Mouse (Mus musculus): ENCODE data around the gene Hoxc8. TPM values are rescaled to one million over a fixed set of nuclear protein-coding genes. Genes with fewer than 3 reads are reported as not detected.

Hoxc8 gene
- polyA plus RNA-seq, 1 experiment from 2014 or later: not detected

GRCm38 (mm10) chr15:102991782-102992181 lies 1.4 kb downstream of the Hoxc8 start:
- H3K4me2 ChIP-seq (ENCODE audit: low read depth, low read length): no peak overlapping the region
- no peak overlapping the region for H3K4me3 ChIP-seq (ENCODE audit: low read depth, low read length)
- H3K4me1 ChIP-seq (ENCODE audit: control insufficient read depth, low read depth, low read length): no peaks in the 10 kb centered on the region
- H3K27me3 ChIP-seq (ENCODE audit: control insufficient read depth, insufficient read depth, low read depth, low read length): peaks cover 94% of the 10 kb centered on the region
- no peaks in the 10 kb centered on the region for H3K9me3 ChIP-seq (replicated peaks; ENCODE audit: control insufficient read depth, low read length)
- H3K36me3 ChIP-seq (ENCODE audit: control insufficient read depth, insufficient read depth): no peaks in the 10 kb centered on the region
- 1% methylated on average over 7 of the region's 7 CpGs for WGBS (ENCODE audit: insufficient replicate concordance)
- no peak overlapping the region for H3K27ac ChIP-seq (ENCODE audit: low read length)
- no peak for ATAC-seq (ENCODE audit: low read depth)
- no peak overlapping the region for H3K9ac ChIP-seq (ENCODE audit: low read depth, low read length)

GRCm38 (mm10) chr15:102992206-102992605 lies 1.8 kb downstream of the Hoxc8 start:
- Histone ChIP-seq H3K4me1 (ENCODE audit: control insufficient read depth, low read depth, low read length) (no peaks in the 10 kb centered on the region), H3K4me3 (ENCODE audit: low read depth, low read length) (no peak overlapping the region), H3K9me3 (replicated peaks; ENCODE audit: control insufficient read depth, low read length) (no peaks in the 10 kb centered on the region), H3K9ac (ENCODE audit: low read depth, low read length) (no peak overlapping the region), H3K27ac (ENCODE audit: low read length) (no peak overlapping the region), H3K27me3 (ENCODE audit: control insufficient read depth, insufficient read depth, low read depth, low read length) (peaks cover 93% of the 10 kb centered on the region), H3K4me2 (ENCODE audit: low read depth, low read length) (no peak overlapping the region), H3K36me3 (ENCODE audit: control insufficient read depth, insufficient read depth) (no peaks in the 10 kb centered on the region)
- WGBS (ENCODE audit: insufficient replicate concordance): 0% methylated on average over 11 of the region's 11 CpGs
- no peak for ATAC-seq (ENCODE audit: low read depth)

DNA sequence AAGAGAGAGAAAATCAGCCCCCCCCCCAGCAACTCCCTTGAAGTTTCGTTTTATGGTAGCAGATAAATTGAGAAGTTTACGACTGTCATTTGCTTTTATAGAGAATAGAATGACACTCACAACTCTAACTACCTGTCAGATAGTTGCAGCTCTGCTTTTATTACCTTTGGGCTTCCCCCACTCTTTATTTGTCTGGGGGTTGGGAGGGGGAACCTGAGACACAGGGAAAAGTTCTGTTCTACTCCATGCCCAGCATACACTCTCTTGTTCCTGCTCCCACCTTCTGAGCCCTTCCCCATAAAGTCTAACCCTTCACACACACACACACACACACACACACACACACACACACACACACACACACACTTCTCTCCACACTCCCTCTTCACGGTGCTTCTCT lies 2.5 kb downstream of the Hoxc8 start:
- Histone ChIP-seq H3K4me3 (ENCODE audit: low read depth, low read length) (no peak overlapping the region), H3K4me1 (ENCODE audit: control insufficient read depth, low read depth, low read length) (no peaks in the 10 kb centered on the region), H3K9ac (ENCODE audit: low read depth, low read length) (no peak overlapping the region), H3K4me2 (ENCODE audit: low read depth, low read length) (no peak overlapping the region), H3K27me3 (ENCODE audit: control insufficient read depth, insufficient read depth, low read depth, low read length) (peaks cover 93% of the 10 kb centered on the region), H3K9me3 (replicated peaks; ENCODE audit: control insufficient read depth, low read length) (no peaks in the 10 kb centered on the region), H3K27ac (ENCODE audit: low read length) (no peak overlapping the region), H3K36me3 (ENCODE audit: control insufficient read depth, insufficient read depth) (no peaks in the 10 kb centered on the region)
- 3% methylated on average over 3 of the region's 3 CpGs for WGBS (ENCODE audit: insufficient replicate concordance)
- ATAC-seq (ENCODE audit: low read depth): no peak

- H3K9me3 ChIP-seq (replicated peaks; ENCODE audit: control insufficient read depth, low read length): no peaks in the 10 kb centered on the region
- H3K27me3 ChIP-seq (ENCODE audit: control insufficient read depth, insufficient read depth, low read depth, low read length): peaks cover 93% of the 10 kb centered on the region
- no peak for ATAC-seq (ENCODE audit: low read depth)
- no peak overlapping the region for H3K4me2 ChIP-seq (ENCODE audit: low read depth, low read length)
- WGBS (ENCODE audit: insufficient replicate concordance): 4% methylated on average over 9 of the region's 9 CpGs
- no peak overlapping the region for H3K9ac ChIP-seq (ENCODE audit: low read depth, low read length)
- no peaks in the 10 kb centered on the region for H3K4me1 ChIP-seq (ENCODE audit: control insufficient read depth, low read depth, low read length)
- H3K27ac ChIP-seq (ENCODE audit: low read length): no peak overlapping the region
- H3K36me3 ChIP-seq (ENCODE audit: control insufficient read depth, insufficient read depth): no peaks in the 10 kb centered on the region
- H3K4me3 ChIP-seq (ENCODE audit: low read depth, low read length): no peak overlapping the region
Observed at GRCm38 (mm10) chr15:102996548-102996947, 6.1 kb downstream of the Hoxc8 start.

DNA sequence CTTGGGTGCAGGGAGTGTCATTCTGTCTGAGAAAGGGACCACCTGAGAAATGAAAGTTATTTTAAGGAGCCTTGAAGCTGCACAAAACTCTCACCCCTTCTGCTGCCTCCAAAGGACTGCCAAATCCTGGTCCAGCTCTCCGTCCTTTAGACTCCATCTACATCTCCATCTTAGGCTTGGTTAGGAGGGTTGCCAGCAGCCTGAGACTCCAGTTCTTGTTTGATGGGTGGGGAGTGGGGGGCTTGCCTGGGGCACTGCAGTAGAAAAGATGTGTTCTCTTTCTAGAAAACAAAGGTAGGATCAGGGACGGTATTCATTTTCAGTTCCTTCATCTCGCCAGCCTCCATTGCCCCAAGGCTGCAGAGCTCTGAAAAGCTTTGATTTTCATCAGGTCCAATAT lies 7.0 kb downstream of the Hoxc8 start:
- peaks cover 93% of the 10 kb centered on the region for H3K27me3 ChIP-seq (ENCODE audit: control insufficient read depth, insufficient read depth, low read depth, low read length)
- no peak overlapping the region for H3K27ac ChIP-seq (ENCODE audit: low read length)
- no peak overlapping the region for H3K4me3 ChIP-seq (ENCODE audit: low read depth, low read length)
- WGBS (ENCODE audit: insufficient replicate concordance): 0% methylated on average over 3 of the region's 3 CpGs
- no peak for ATAC-seq (ENCODE audit: low read depth)
- no peak overlapping the region for H3K4me2 ChIP-seq (ENCODE audit: low read depth, low read length)
- no peaks in the 10 kb centered on the region for H3K36me3 ChIP-seq (ENCODE audit: control insufficient read depth, insufficient read depth)
- no peak overlapping the region for H3K9ac ChIP-seq (ENCODE audit: low read depth, low read length)
- no peaks in the 10 kb centered on the region for H3K4me1 ChIP-seq (ENCODE audit: control insufficient read depth, low read depth, low read length)
- H3K9me3 ChIP-seq (replicated peaks; ENCODE audit: control insufficient read depth, low read length): no peaks in the 10 kb centered on the region

DNA sequence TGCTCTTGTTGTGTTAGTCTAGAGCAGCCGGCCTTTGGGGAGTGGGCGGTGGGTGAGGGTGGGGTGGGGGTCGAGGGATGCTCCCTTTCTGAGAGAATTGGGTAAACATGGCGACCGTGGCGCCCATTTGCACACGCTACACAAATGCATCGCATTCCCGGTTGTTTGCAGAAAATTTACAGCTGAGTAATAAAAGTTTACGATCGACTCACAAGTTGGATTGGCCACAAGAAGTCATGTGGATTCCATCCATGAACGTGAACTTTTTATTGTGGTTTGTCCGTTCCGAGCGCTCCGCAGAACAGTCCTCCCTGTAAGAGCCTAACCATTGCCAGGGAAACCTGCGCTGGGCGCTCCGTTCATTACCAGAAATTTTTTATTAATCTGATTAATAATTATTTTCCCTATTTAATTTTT lies 7.5 kb downstream of the Hoxc8 start, which contains the start of gene Hoxc6:
TSS of gene Hoxc6 (plus strand) at position 319 of the 417 bp plus-strand sequence.
- Histone ChIP-seq H3K4me3 (ENCODE audit: low read depth, low read length) (peak within 1 kb of the TSS; percentile 41), H3K4me1 (ENCODE audit: control insufficient read depth, low read depth, low read length) (no peaks in the 10 kb centered on the region), H3K9me3 (replicated peaks; ENCODE audit: control insufficient read depth, low read length) (no peaks in the 10 kb centered on the region), H3K27me3 (ENCODE audit: control insufficient read depth, insufficient read depth, low read depth, low read length) (peaks cover 93% of the 10 kb centered on the region), H3K9ac (ENCODE audit: low read depth, low read length) (no peak within 1 kb of the TSS), H3K36me3 (ENCODE audit: control insufficient read depth, insufficient read depth) (no peaks in the 10 kb centered on the region), H3K27ac (ENCODE audit: low read length) (no peak within 1 kb of the TSS), H3K4me2 (ENCODE audit: low read depth, low read length) (peak within 1 kb of the TSS; percentile 54)
- WGBS (ENCODE audit: insufficient replicate concordance): 2% methylated on average over 19 of the region's 19 CpGs
- ATAC-seq (ENCODE audit: low read depth): no peak

DNA sequence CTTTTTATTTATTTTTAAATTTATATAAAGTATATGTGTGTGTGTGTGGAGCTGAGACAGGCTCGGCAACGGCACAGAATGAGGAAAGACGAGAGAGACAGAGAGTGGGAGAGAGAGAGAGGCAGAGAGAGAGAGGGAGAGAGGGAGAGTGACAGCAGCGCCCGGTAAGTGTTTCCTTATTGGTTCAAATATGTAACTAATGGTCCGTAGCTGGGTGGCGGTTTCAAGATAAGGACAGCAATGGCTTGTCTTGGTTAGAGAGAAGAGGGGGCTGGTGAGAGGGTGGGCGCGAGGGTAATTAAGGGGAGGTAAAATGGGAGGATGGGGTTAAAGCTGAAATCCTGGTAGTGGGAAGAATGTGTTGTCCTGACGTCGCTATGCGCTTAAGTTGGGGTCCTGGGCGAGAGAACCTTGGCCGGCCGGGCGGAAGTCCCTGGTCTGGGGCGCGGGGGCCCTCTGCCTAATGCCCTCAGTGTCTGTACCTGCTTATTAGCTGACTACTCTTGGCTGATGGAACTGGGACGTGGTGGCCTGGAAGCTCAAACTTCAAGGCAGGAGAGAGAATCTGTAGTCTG lies 8.3 kb downstream of the Hoxc8 start:
- Histone ChIP-seq H3K9me3 (replicated peaks; ENCODE audit: control insufficient read depth, low read length) (no peaks in the 10 kb centered on the region), H3K27me3 (ENCODE audit: control insufficient read depth, insufficient read depth, low read depth, low read length) (peaks cover 91% of the 10 kb centered on the region), H3K4me3 (ENCODE audit: low read depth, low read length) (peak overlapping the region; percentile 41), H3K27ac (ENCODE audit: low read length) (no peak overlapping the region), H3K36me3 (ENCODE audit: control insufficient read depth, insufficient read depth) (no peaks in the 10 kb centered on the region), H3K4me1 (ENCODE audit: control insufficient read depth, low read depth, low read length) (no peaks in the 10 kb centered on the region), H3K4me2 (ENCODE audit: low read depth, low read length) (peak overlapping the region; percentile 54), H3K9ac (ENCODE audit: low read depth, low read length) (no peak overlapping the region)
- ATAC-seq (ENCODE audit: low read depth): no peak
- 2% methylated on average over 19 of the region's 19 CpGs for WGBS (ENCODE audit: insufficient replicate concordance)

DNA sequence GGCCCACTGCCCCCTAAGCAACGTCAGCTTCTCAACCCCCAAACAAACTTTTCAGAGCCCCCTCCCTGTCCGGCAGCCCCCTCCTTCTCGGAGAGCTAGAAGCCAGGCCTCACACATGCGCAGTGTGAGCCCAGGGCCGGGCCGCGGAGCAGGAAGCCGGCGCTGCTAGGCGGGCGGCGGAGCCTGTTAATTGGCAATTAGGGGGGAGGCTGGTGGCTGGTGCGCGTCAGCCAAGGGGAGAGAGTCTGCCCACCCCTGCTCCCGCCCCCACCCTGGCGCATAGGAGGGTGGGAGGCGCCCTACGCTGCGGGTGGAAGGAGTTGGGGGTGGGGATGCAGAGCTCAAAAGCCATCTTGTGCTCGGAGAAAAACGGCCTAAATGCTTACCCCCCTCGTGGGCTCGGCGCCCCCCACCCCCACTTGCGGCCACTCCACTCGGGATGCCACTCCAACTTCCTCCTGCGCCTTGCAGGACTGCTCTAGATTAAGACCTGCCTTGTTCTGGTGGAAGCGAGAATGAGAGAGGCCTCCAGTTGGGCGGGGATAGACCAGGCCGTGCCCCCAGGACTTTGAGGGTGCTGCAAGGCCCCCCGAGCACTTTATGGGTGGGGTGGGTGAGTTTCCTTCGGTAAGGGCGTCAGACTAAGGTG lies 8.9 kb downstream of the Hoxc8 start:
- WGBS (ENCODE audit: insufficient replicate concordance): under 1% methylated on average over 32 of the region's 33 CpGs

DNA sequence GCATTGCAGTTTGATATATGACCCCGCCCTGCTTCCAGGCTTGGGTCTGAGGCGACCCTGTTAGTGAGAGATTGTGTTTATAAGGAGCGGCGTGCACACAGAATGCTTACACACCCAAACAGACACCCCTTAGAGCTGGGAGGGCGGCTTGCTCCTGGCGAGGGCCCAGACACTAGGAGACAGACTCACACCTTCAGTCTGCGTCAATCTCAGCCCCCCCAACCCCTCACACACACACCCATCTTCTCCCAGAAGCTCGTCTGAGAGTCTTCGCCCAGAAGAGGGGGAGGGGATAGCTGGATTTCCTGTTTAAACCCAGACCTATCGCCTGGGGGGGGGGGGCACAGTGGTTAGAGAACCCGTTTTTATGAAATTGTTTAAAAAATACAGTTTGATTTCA lies 9.5 kb downstream of the Hoxc8 start:
- peaks cover 94% of the 10 kb centered on the region for H3K27me3 ChIP-seq (ENCODE audit: control insufficient read depth, insufficient read depth, low read depth, low read length)
- ATAC-seq (ENCODE audit: low read depth): no peak
- H3K4me2 ChIP-seq (ENCODE audit: low read depth, low read length): no peak overlapping the region
- no peaks in the 10 kb centered on the region for H3K36me3 ChIP-seq (ENCODE audit: control insufficient read depth, insufficient read depth)
- no peaks in the 10 kb centered on the region for H3K4me1 ChIP-seq (ENCODE audit: control insufficient read depth, low read depth, low read length)
- H3K9me3 ChIP-seq (replicated peaks; ENCODE audit: control insufficient read depth, low read length): no peaks in the 10 kb centered on the region
- no peak overlapping the region for H3K4me3 ChIP-seq (ENCODE audit: low read depth, low read length)
- 11% methylated on average over 11 of the region's 11 CpGs for WGBS (ENCODE audit: insufficient replicate concordance)
- no peak overlapping the region for H3K9ac ChIP-seq (ENCODE audit: low read depth, low read length)
- H3K27ac ChIP-seq (ENCODE audit: low read length): no peak overlapping the region

More for the DNA sequence above, 8.9 kb downstream of the Hoxc8 start:
- peak overlapping the region; percentile 54 for H3K4me2 ChIP-seq (ENCODE audit: low read depth, low read length)
- no peaks in the 10 kb centered on the region for H3K36me3 ChIP-seq (ENCODE audit: control insufficient read depth, insufficient read depth)
- H3K9ac ChIP-seq (ENCODE audit: low read depth, low read length): no peak overlapping the region
- ATAC-seq (ENCODE audit: low read depth): no peak
- H3K27ac ChIP-seq (ENCODE audit: low read length): no peak overlapping the region
- H3K4me1 ChIP-seq (ENCODE audit: control insufficient read depth, low read depth, low read length): no peaks in the 10 kb centered on the region
- H3K27me3 ChIP-seq (ENCODE audit: control insufficient read depth, insufficient read depth, low read depth, low read length): peaks cover 92% of the 10 kb centered on the region
- H3K4me3 ChIP-seq (ENCODE audit: low read depth, low read length): peak overlapping the region; percentile 41
- no peaks in the 10 kb centered on the region for H3K9me3 ChIP-seq (replicated peaks; ENCODE audit: control insufficient read depth, low read length)

Data from liver, embryonic 16.5 days (tissue).